Mouse (Mus musculus) liver, postnatal 0 days (tissue): Measurements from ENCODE around the gene Dnajc5.

Experiments used
- CTCF ChIP-seq: sonication (generic); IDR thresholded peaks from 2 replicates; pipeline ENCODE4 v1.5.1; 2016; ENCODE audit warnings: antibody characterized with exemption, low read depth
- EP300 ChIP-seq: IDR thresholded peaks from 2 replicates; pipeline ENCODE4 v1.6.1; 2016; ENCODE audit warnings: antibody characterized with exemption, low read depth, mild to moderate bottlenecking

DNA sequence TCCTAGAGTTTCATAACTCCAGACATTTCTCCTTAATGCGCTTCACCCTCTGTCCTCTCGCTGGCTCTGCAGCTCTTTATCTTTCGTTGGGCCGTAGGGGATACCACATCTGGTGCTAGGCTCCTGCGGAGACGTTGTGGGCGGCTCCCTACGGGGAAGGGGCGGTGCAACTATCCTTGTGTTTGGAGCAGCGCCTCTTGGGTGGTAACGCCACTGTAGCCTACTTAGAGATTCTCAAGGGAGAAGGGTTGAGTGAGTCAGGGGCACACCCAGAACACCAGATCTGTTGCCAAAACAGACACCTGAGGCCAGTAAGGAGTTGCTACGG lies 22.8 kb upstream of the Dnajc5 start:
- TF ChIP-seq CTCF (no peak), EP300 (no peak)
